Mouse (Mus musculus): ENCODE measurements at regions not wholly inside any gene's neighbourhood (a gene's known extent, or its start where the extent isn't known, plus 50 kb on each side); places are given as distances from the start of the nearest gene placed in this dataset.
A peak's percentile ranks its signal among the peaks of the same experiment; 100 is the strongest.

GRCm38 (mm10) chr14:71103955-71104354 is 504.3 kb upstream of the Fam160b2 start:
- WGBS = 78% methylated on average over 5 of the region's 5 CpGs
- no peak overlapping the region for H3K4me3 ChIP-seq (ENCODE audit: low read length)

GRCm38 (mm10) chr14:71095661-71096422 is 496.2 kb upstream of the Fam160b2 start:
- 80% methylated on average over 6 of the region's 7 CpGs for WGBS

More at GRCm38 (mm10) chr14:71103955-71104354, 504.3 kb upstream of the Fam160b2 start:
- Histone ChIP-seq H3K27ac (ENCODE audit: low read length) (no peak overlapping the region), H3K4me1 (ENCODE audit: control insufficient read depth, insufficient read depth, low read length) (no peaks in the 10 kb centered on the region), H3K9ac (ENCODE audit: low read length) (no peak overlapping the region), H3K4me2 (ENCODE audit: low read depth, low read length) (no peak overlapping the region), H3K27me3 (ENCODE audit: control insufficient read depth, insufficient read depth, low read length) (no peaks in the 10 kb centered on the region), H3K9me3 (replicated peaks; ENCODE audit: control insufficient read depth, low read length) (no peaks in the 10 kb centered on the region), H3K36me3 (ENCODE audit: control insufficient read depth, insufficient read depth) (no peaks in the 10 kb centered on the region)
- no peak for ATAC-seq (replicated peaks; ENCODE audit: extremely low read depth, insufficient read depth, low FRiP score)

DNA sequence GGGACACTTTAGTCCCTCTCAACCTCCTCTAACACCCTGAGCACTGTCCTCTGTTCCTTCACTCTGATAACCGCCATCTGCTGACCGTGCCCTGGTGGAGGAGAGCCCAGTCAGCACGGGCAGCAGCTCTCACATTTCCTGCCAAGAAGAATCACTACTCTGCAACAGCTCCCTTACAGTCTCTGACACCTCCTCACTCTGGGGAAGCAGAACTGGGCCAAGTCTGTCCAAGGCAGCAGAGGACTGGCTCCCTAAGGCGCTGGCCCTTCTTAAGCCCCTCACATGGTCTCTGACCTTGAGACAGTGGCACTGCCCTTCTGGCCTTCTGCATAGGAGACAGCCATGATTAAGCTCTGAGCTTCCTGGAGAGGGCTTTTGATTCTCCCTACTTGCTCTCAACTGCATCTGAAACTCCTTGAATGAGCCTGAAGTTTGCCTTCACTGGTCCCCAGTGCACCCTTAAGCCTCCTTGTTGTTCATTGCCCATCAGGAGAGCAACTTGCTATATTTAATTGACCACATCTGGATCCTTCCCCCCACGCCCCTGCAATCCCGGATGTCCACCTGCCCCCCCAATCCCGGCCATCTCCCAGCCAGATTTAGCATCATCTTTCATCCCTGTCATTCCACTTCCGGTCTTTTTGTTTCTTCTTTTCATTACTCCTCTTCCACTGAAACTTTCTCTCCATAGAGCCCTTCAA is 493.1 kb upstream of the Fam160b2 start:
- H3K27ac ChIP-seq (ENCODE audit: low read length) = no peak overlapping the region
- no peak overlapping the region for H3K9ac ChIP-seq (ENCODE audit: low read length)
- WGBS = 51% methylated on average over 8 of the region's 8 CpGs
- peak; percentile 37; the same call in 1 of the 2 replicates for ATAC-seq (replicated peaks; ENCODE audit: extremely low read depth, insufficient read depth, low FRiP score)
- H3K4me3 ChIP-seq (ENCODE audit: low read length) = no peak overlapping the region
- no peaks in the 10 kb centered on the region for H3K27me3 ChIP-seq (ENCODE audit: control insufficient read depth, insufficient read depth, low read length)
- no peaks in the 10 kb centered on the region for H3K36me3 ChIP-seq (ENCODE audit: control insufficient read depth, insufficient read depth)
- peaks cover 5% of the 10 kb centered on the region; the same call in 1 of the 2 replicates for H3K4me1 ChIP-seq (ENCODE audit: control insufficient read depth, insufficient read depth, low read length)
- H3K4me2 ChIP-seq (ENCODE audit: low read depth, low read length) = no peak overlapping the region
- no peaks in the 10 kb centered on the region for H3K9me3 ChIP-seq (replicated peaks; ENCODE audit: control insufficient read depth, low read length)

More at GRCm38 (mm10) chr14:71095661-71096422, 496.2 kb upstream of the Fam160b2 start:
- Histone ChIP-seq H3K27me3 (ENCODE audit: control insufficient read depth, insufficient read depth, low read length) (no peaks in the 10 kb centered on the region), H3K9me3 (replicated peaks; ENCODE audit: control insufficient read depth, low read length) (no peaks in the 10 kb centered on the region), H3K4me3 (ENCODE audit: low read length) (no peak overlapping the region), H3K27ac (ENCODE audit: low read length) (no peak overlapping the region), H3K9ac (ENCODE audit: low read length) (no peak overlapping the region), H3K4me1 (ENCODE audit: control insufficient read depth, insufficient read depth, low read length) (peaks cover 5% of the 10 kb centered on the region; the same call in 1 of the 2 replicates), H3K36me3 (ENCODE audit: control insufficient read depth, insufficient read depth) (no peaks in the 10 kb centered on the region), H3K4me2 (ENCODE audit: low read depth, low read length) (no peak overlapping the region)
- no peak for ATAC-seq (replicated peaks; ENCODE audit: extremely low read depth, insufficient read depth, low FRiP score)

- ATAC-seq (replicated peaks; ENCODE audit: extremely low read depth, insufficient read depth, low FRiP score) = no peak
- 81% methylated on average over 3 of the region's 3 CpGs for WGBS
Observed at GRCm38 (mm10) chr14:71085721-71086120, 486.1 kb upstream of the Fam160b2 start.

GRCm38 (mm10) chr14:71082327-71082726 is 482.7 kb upstream of the Fam160b2 start:
- no peak overlapping the region for H3K4me2 ChIP-seq (ENCODE audit: low read depth, low read length)
- H3K9ac ChIP-seq (ENCODE audit: low read length) = no peak overlapping the region
- H3K4me1 ChIP-seq (ENCODE audit: control insufficient read depth, insufficient read depth, low read length) = no peaks in the 10 kb centered on the region

More at GRCm38 (mm10) chr14:71085721-71086120, 486.1 kb upstream of the Fam160b2 start:
- no peaks in the 10 kb centered on the region for H3K27me3 ChIP-seq (ENCODE audit: control insufficient read depth, insufficient read depth, low read length)
- no peaks in the 10 kb centered on the region for H3K9me3 ChIP-seq (replicated peaks; ENCODE audit: control insufficient read depth, low read length)
- H3K36me3 ChIP-seq (ENCODE audit: control insufficient read depth, insufficient read depth) = no peaks in the 10 kb centered on the region
- H3K9ac ChIP-seq (ENCODE audit: low read length) = no peak overlapping the region
- H3K4me2 ChIP-seq (ENCODE audit: low read depth, low read length) = no peak overlapping the region
- H3K4me3 ChIP-seq (ENCODE audit: low read length) = no peak overlapping the region
- no peak overlapping the region for H3K27ac ChIP-seq (ENCODE audit: low read length)
- H3K4me1 ChIP-seq (ENCODE audit: control insufficient read depth, insufficient read depth, low read length) = no peaks in the 10 kb centered on the region

GRCm38 (mm10) chr14:71075671-71076070 is 476.0 kb upstream of the Fam160b2 start:
- H3K4me1 ChIP-seq (ENCODE audit: control insufficient read depth, insufficient read depth, low read length) = no peaks in the 10 kb centered on the region
- 79% methylated on average over 2 of the region's 2 CpGs for WGBS
- H3K9me3 ChIP-seq (replicated peaks; ENCODE audit: control insufficient read depth, low read length) = 0 out of 2 replicates have a peak, but pooled peaks cover 3% of the 10 kb centered on the region
- H3K4me2 ChIP-seq (ENCODE audit: low read depth, low read length) = no peak overlapping the region
- H3K27me3 ChIP-seq (ENCODE audit: control insufficient read depth, insufficient read depth, low read length) = no peaks in the 10 kb centered on the region
- no peaks in the 10 kb centered on the region for H3K36me3 ChIP-seq (ENCODE audit: control insufficient read depth, insufficient read depth)
- no peak overlapping the region for H3K9ac ChIP-seq (ENCODE audit: low read length)
- ATAC-seq (replicated peaks; ENCODE audit: extremely low read depth, insufficient read depth, low FRiP score) = no peak
- no peak overlapping the region for H3K4me3 ChIP-seq (ENCODE audit: low read length)
- H3K27ac ChIP-seq (ENCODE audit: low read length) = no peak overlapping the region

More at GRCm38 (mm10) chr14:71082327-71082726, 482.7 kb upstream of the Fam160b2 start:
- H3K4me3 ChIP-seq (ENCODE audit: low read length) = no peak overlapping the region
- H3K27me3 ChIP-seq (ENCODE audit: control insufficient read depth, insufficient read depth, low read length) = no peaks in the 10 kb centered on the region
- H3K9me3 ChIP-seq (replicated peaks; ENCODE audit: control insufficient read depth, low read length) = no peaks in the 10 kb centered on the region
- no peak for ATAC-seq (replicated peaks; ENCODE audit: extremely low read depth, insufficient read depth, low FRiP score)
- H3K36me3 ChIP-seq (ENCODE audit: control insufficient read depth, insufficient read depth) = no peaks in the 10 kb centered on the region
- H3K27ac ChIP-seq (ENCODE audit: low read length) = no peak overlapping the region

DNA sequence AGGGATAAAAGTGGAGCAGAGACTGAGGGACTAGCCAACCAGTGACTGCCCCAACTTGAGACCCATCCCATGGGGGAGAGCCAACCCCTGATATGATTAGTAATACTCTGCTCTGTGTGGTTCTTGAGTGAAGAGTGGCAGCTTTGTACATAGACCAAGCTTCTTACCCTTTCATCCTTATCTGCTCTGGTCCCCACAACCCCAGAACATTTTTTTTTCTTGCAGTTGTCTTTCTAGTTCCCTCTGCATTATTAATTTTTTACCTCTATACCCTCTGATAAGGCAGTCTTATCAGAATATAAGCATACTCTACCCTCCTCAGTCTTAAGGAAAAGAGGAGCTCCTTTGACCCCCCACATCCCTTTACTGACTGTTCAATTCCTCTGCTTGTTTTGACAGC is 474.4 kb upstream of the Fam160b2 start:
- Histone ChIP-seq H3K9me3 (replicated peaks; ENCODE audit: control insufficient read depth, low read length) (peaks cover 7% of the 10 kb centered on the region), H3K36me3 (ENCODE audit: control insufficient read depth, insufficient read depth) (no peaks in the 10 kb centered on the region), H3K27me3 (ENCODE audit: control insufficient read depth, insufficient read depth, low read length) (no peaks in the 10 kb centered on the region), H3K27ac (ENCODE audit: low read length) (no peak overlapping the region), H3K9ac (ENCODE audit: low read length) (no peak overlapping the region), H3K4me1 (ENCODE audit: control insufficient read depth, insufficient read depth, low read length) (no peaks in the 10 kb centered on the region), H3K4me2 (ENCODE audit: low read depth, low read length) (no peak overlapping the region), H3K4me3 (ENCODE audit: low read length) (no peak overlapping the region)
- ATAC-seq (replicated peaks; ENCODE audit: extremely low read depth, insufficient read depth, low FRiP score) = no peak

DNA sequence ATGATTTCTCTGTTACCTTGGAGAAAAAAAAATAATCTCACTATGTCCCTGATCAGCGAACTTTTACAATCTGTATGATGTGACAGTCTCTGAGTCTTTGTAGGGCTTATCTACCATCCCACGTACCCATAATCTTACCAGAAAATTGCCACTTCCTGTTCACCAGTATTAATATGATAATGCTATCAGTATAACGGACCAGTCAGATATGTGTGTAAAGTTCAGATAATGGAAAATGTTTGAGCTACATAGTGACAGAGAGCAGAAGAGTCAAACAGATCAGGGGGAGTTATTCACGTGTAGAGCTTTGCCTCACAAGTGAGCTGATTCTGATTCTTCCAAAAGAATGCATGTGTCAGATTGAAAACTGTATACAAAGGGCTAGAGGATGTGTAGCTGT is 466.0 kb upstream of the Fam160b2 start:
- 44% methylated on average over 4 of the region's 4 CpGs for WGBS
- peaks cover 4% of the 10 kb centered on the region for H3K9me3 ChIP-seq (replicated peaks; ENCODE audit: control insufficient read depth, low read length)
- no peaks in the 10 kb centered on the region for H3K4me1 ChIP-seq (ENCODE audit: control insufficient read depth, insufficient read depth, low read length)
- H3K4me3 ChIP-seq (ENCODE audit: low read length) = no peak overlapping the region
- no peaks in the 10 kb centered on the region for H3K36me3 ChIP-seq (ENCODE audit: control insufficient read depth, insufficient read depth)
- no peak overlapping the region for H3K27ac ChIP-seq (ENCODE audit: low read length)
- no peak for ATAC-seq (replicated peaks; ENCODE audit: extremely low read depth, insufficient read depth, low FRiP score)
- H3K4me2 ChIP-seq (ENCODE audit: low read depth, low read length) = no peak overlapping the region
- H3K27me3 ChIP-seq (ENCODE audit: control insufficient read depth, insufficient read depth, low read length) = no peaks in the 10 kb centered on the region
- H3K9ac ChIP-seq (ENCODE audit: low read length) = no peak overlapping the region

DNA sequence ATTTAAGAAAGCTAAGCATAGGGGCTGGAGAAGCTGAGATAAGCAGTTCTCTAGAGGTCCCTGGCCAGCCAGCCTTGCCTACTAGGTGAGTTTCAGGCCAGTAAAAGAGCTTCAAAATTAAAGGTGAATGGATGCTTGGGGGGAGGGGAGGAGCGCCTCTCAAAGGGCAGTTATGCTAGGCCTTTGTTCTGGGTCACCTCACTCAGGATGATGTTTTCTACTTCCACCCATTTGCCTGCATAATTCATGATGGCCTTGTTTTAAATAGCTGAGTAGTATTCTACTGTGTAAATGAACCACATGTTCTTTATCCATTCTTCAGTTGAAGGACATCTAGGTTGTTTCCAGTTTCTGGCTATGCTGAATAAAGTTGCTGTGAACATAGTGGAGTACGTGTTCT is 457.0 kb upstream of the Fam160b2 start:
- WGBS = 81% methylated on average over 2 of the region's 2 CpGs
- ATAC-seq (replicated peaks; ENCODE audit: extremely low read depth, insufficient read depth, low FRiP score) = no peak
- H3K36me3 ChIP-seq (ENCODE audit: control insufficient read depth, insufficient read depth) = no peaks in the 10 kb centered on the region
- H3K27me3 ChIP-seq (ENCODE audit: control insufficient read depth, insufficient read depth, low read length) = no peaks in the 10 kb centered on the region
- H3K4me2 ChIP-seq (ENCODE audit: low read depth, low read length) = no peak overlapping the region
- H3K4me3 ChIP-seq (ENCODE audit: low read length) = no peak overlapping the region
- no peak overlapping the region for H3K27ac ChIP-seq (ENCODE audit: low read length)
- H3K9me3 ChIP-seq (replicated peaks; ENCODE audit: control insufficient read depth, low read length) = no peaks in the 10 kb centered on the region
- no peaks in the 10 kb centered on the region for H3K4me1 ChIP-seq (ENCODE audit: control insufficient read depth, insufficient read depth, low read length)
- no peak overlapping the region for H3K9ac ChIP-seq (ENCODE audit: low read length)

Data from heart, embryonic 16.5 days (tissue).